Mouse (Mus musculus) hindbrain, postnatal 0 days (tissue): ENCODE measurements at regions not wholly inside any gene's neighbourhood (a gene's known extent, or its start where the extent isn't known, plus 50 kb on each side); places are given as distances from the start of the nearest gene placed in this dataset.

Experiments
- ATAC-seq: fragments of 200-750 bp; cut with Nextera tagmentation; 2 replicates; pipeline ENCODE4 v1.8.0; 2017; ENCODE audit warnings: mild to moderate bottlenecking, moderate TSS enrichment, moderate library complexity
- DNase-seq: peaks from one replicate; pipeline ENCODE4 v3.0.0-alpha.2; 2015; ENCODE audit warnings: low spot score
- H3K27ac ChIP-seq: fragments of 300-500 bp; sonication (generic); 2 replicates; pipeline ENCODE4 v1.5.1; 2014; ENCODE audit warnings: mild to moderate bottlenecking
- H3K27me3 ChIP-seq: fragments of 300-500 bp; sonication (generic); 2 replicates; pipeline ENCODE4 v1.6.1; 2014; ENCODE audit warnings: low read length, mixed read lengths; ENCODE audit not compliant: insufficient read depth
- H3K36me3 ChIP-seq: fragments of 300-500 bp; sonication (generic); 2 replicates; pipeline ENCODE4 v1.6.1; 2014; ENCODE audit warnings: low read length, mixed read lengths; ENCODE audit not compliant: insufficient read depth
- H3K4me1 ChIP-seq: fragments of 300-500 bp; sonication (generic); 2 replicates; pipeline ENCODE4 v1.6.1; 2014; ENCODE audit warnings: antibody characterized with exemption, low read length, mixed read lengths; ENCODE audit not compliant: insufficient read depth
- H3K4me2 ChIP-seq: fragments of 300-500 bp; sonication (generic); 2 replicates; pipeline ENCODE4 v1.6.1; 2014; ENCODE audit warnings: low read depth, mild to moderate bottlenecking, low read length, moderate library complexity, mixed read lengths
- H3K4me3 ChIP-seq: fragments of 300-500 bp; sonication (generic); 2 replicates; pipeline ENCODE4 v1.5.1; 2014; ENCODE audit warnings: low read length
- H3K9ac ChIP-seq: fragments of 300-500 bp; sonication (generic); replicated peaks from 2 replicates; pipeline ENCODE4 v1.6.1; 2014; ENCODE audit warnings: mild to moderate bottlenecking, low read length, moderate library complexity, mixed read lengths
- H3K9me3 ChIP-seq: fragments of 300-500 bp; sonication (generic); 2 replicates; pipeline ENCODE4 v1.6.1; 2016; ENCODE audit warnings: low read length, mixed read lengths
- CTCF ChIP-seq: IDR thresholded peaks from 2 replicates; pipeline ENCODE4 v1.5.1; 2016; ENCODE audit warnings: antibody characterized with exemption, control low read depth, low read depth
- WGBS: fragments of 180-500 bp; shearing (Covaris S2); extraction: QIAGEN DNeasy Blood & Tissue Kit; methylation state at CpG from one replicate; pipeline ENCODE4 v1.1.7; 2014; 5-methylcytosine and 5-hydroxymethylcytosine counted together

DNA sequence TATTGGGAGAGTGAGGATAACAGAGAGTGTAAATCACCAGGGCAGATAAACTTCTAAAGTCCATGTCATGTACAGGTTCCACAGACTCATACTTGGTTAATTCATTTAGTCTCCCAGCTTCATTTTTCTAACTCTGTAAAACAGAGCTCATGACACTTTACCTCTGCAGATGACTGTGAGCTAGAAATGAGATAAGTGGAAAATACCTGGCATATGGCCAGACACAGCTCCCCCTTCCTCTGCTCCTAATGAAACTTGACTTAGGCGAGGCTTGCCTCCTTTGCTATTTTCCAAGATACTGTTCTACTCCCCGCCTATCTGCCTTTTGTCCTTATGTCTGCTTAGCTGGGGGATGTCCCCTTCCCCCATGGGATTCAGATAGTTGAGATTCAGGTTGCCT is 351.7 kb upstream of the Lcorl start:
- Histone ChIP-seq H3K9ac (no peak overlapping the region), H3K27me3 (no peaks in the 10 kb centered on the region), H3K4me2 (no peak overlapping the region), H3K9me3 (no peaks in the 10 kb centered on the region), H3K4me1 (no peaks in the 10 kb centered on the region), H3K36me3 (no peaks in the 10 kb centered on the region), H3K4me3 (no peak overlapping the region), H3K27ac (no peak overlapping the region)
- DNase-seq, result no peak
- ATAC-seq, result no peak
- no peak for TF ChIP-seq CTCF
- 86% methylated on average over 2 of the region's 2 CpGs for WGBS

DNA sequence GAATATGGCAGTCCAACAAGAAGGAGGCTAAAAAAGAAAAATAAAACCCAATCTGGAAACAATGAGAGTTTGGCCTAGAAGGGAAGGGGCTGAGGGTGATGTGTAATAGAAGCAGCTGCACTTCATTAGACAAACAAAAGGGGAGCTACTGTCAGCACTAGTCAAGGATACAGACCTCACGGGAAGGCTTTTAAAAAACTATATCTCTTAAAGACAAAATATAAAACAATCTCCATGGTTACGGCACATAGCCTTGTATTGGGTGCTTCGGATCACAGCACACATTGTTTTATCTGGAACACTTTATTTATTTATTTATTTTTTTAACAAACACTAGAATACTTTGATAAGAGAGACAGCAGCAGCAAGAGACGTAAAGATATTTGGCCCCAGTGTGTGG is 346.3 kb upstream of the Lcorl start:
- no peaks in the 10 kb centered on the region for H3K9me3 ChIP-seq
- no peak overlapping the region for H3K4me3 ChIP-seq
- H3K27me3 ChIP-seq, result no peaks in the 10 kb centered on the region
- H3K4me2 ChIP-seq, result no peak overlapping the region
- H3K27ac ChIP-seq, result no peak overlapping the region
- H3K9ac ChIP-seq, result no peak overlapping the region
- H3K4me1 ChIP-seq, result 0 out of 2 replicates have a peak, but pooled peaks cover 4% of the 10 kb centered on the region
- TF ChIP-seq CTCF, result no peak
- 73% methylated on average over 4 of the region's 4 CpGs for WGBS
- no peaks in the 10 kb centered on the region for H3K36me3 ChIP-seq
- 0 out of 2 replicates have a peak, but pooled peaks have one; percentile 24 for ATAC-seq
- DNase-seq, result no peak

DNA sequence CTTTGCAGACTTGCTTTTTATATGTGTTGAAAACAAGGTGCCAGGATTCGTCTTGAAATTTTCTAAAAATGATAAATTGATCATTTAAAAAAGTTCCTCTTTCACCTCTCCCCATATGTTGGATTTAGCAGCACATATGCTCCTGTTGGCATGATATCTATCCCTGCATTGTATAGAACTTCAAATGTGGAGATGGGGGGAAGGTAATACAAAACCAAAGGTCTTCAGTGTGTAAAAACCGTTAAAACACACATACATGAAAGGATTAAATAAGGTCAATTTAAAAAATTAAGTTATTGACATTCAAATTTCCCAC is 345.0 kb upstream of the Lcorl start:
- H3K4me1 ChIP-seq, result 0 out of 2 replicates have a peak, but pooled peaks cover 4% of the 10 kb centered on the region
- no peaks in the 10 kb centered on the region for H3K36me3 ChIP-seq
- no peaks in the 10 kb centered on the region for H3K9me3 ChIP-seq
- no peak overlapping the region for H3K4me2 ChIP-seq
- TF ChIP-seq CTCF, result no peak
- H3K9ac ChIP-seq, result no peak overlapping the region
- DNase-seq (no peak), ATAC-seq (no peak)
- H3K27ac ChIP-seq, result no peak overlapping the region
- no peak overlapping the region for H3K4me3 ChIP-seq
- 77% methylated on average over 2 of the region's 2 CpGs for WGBS
- no peaks in the 10 kb centered on the region for H3K27me3 ChIP-seq

DNA sequence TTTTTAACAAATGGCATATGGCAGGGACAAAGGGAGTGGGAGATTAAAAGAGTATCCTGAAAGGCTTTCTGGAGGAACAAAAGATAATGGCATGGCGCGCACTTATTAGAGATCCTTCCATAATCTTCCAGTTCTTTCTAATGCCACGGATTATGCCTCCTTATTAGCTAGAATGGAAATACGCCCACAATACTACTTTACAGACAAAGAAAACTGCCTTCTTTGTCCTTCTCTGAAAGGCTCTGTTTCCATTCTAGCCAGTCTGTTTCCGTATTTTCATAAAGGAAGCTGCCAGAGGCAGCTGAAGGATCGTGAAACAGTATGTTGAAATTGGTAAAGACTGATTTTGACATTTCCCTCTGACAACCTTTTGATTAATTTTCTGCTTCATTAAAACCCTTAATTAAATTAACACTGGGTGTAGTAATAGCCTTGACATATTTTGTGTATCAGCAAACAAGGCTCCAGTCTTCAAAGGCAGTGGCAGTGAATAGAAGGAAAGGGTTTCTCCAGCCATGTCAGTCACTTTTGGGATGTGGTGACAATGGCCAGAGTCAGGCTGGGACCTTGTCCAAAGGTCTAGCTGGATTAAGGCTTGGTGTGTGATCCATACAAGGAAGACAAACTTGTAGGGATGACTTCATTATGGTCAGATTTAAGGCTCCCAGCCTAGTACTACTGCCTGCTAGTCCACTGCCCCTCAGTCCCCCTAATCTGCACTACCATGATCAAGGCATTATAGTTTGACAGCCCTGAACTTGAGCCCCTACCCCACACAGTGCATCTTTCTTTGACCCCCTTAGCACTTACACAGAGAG is 344.4 kb upstream of the Lcorl start:
- Histone ChIP-seq H3K27ac (no peak overlapping the region), H3K36me3 (no peaks in the 10 kb centered on the region), H3K4me3 (no peak overlapping the region), H3K27me3 (no peaks in the 10 kb centered on the region), H3K9me3 (no peaks in the 10 kb centered on the region), H3K4me1 (0 out of 2 replicates have a peak, but pooled peaks cover 4% of the 10 kb centered on the region), H3K9ac (no peak overlapping the region), H3K4me2 (no peak overlapping the region)
- ATAC-seq (peak; percentile 49), DNase-seq (no peak)
- TF ChIP-seq CTCF, result no peak
- WGBS, result 30% methylated on average over 6 of the region's 6 CpGs

DNA sequence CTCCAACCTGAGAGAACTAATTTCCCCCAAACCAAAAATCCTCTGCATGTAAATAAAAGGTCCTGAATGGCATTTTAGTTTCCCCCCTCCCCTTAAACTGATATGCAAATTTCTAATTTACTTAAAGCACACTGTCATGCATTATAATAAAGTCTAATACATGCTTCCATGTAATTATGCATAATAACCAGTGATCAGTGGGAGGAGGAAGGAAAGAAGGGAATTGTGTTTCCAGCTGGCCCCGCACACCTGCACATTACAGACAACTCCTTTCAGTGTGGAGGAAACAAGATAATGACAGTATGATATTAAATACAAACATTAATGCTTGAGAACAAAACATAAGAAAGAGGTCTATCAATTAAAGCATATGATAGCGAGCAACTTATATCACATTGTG is 329.5 kb upstream of the Lcorl start:
- no peaks in the 10 kb centered on the region for H3K27me3 ChIP-seq
- no peaks in the 10 kb centered on the region for H3K36me3 ChIP-seq
- no peak for DNase-seq
- H3K27ac ChIP-seq, result no peak overlapping the region
- no peak overlapping the region for H3K4me3 ChIP-seq
- no peaks in the 10 kb centered on the region for H3K9me3 ChIP-seq
- H3K4me1 ChIP-seq, result no peaks in the 10 kb centered on the region
- TF ChIP-seq CTCF, result no peak
- no peak for ATAC-seq
- 85% methylated on average over 2 of the region's 2 CpGs for WGBS
- no peak overlapping the region for H3K9ac ChIP-seq
- no peak overlapping the region for H3K4me2 ChIP-seq

DNA sequence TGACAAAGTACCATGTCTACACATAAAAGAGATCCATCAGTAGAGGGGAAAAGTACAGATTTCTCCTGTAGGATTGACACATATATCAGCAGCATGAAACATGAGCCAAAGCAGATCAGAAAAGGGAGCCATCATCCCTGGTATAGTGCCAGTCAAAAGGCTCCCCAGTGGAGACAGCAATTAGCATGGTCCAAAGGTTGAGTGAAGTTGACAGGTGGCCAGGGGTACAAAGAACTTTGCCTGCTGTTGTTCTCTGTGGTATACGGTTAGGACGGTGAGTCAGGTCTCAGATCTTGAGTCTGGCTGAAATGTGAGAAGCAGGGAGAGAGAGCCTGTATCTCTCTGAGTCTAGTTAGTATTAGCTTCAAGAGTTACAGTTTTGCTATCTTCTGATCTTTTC is 324.7 kb upstream of the Lcorl start:
- Histone ChIP-seq H3K4me2 (no peak overlapping the region), H3K27ac (no peak overlapping the region), H3K36me3 (no peaks in the 10 kb centered on the region), H3K4me1 (no peaks in the 10 kb centered on the region), H3K9me3 (no peaks in the 10 kb centered on the region), H3K4me3 (no peak overlapping the region), H3K9ac (no peak overlapping the region), H3K27me3 (no peaks in the 10 kb centered on the region)
- ATAC-seq (peak; percentile 68), DNase-seq (peak; percentile 25)
- no peak for TF ChIP-seq CTCF
- 41% methylated on average over 2 of the region's 2 CpGs for WGBS

DNA sequence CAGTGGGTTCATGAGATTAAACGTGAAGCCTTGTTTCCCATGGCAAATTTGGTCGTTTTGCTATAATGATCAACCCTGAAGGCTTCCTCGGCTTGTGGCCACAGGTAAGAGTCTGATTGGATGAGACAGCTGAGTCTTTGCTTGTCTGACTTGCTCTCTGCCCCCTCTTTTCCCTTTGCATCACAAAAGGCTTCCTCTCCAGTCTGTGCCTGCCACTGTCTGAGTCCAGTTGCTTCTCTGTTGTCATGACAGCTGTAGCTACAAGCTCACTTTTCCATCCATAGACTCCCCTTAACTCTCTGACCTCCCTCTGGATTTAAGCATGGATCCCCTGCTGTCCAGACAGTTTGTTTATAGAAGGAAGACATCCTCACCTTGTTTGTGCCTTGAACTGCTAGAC is 314.9 kb upstream of the Lcorl start:
- no peaks in the 10 kb centered on the region for H3K9me3 ChIP-seq
- no peak overlapping the region for H3K27ac ChIP-seq
- no peaks in the 10 kb centered on the region for H3K27me3 ChIP-seq
- H3K4me3 ChIP-seq, result no peak overlapping the region
- no peaks in the 10 kb centered on the region for H3K4me1 ChIP-seq
- no peak for TF ChIP-seq CTCF
- DNase-seq, result no peak
- H3K9ac ChIP-seq, result no peak overlapping the region
- ATAC-seq, result no peak
- no peak overlapping the region for H3K4me2 ChIP-seq
- H3K36me3 ChIP-seq, result no peaks in the 10 kb centered on the region
- WGBS, result 16% methylated on average over 3 of the region's 3 CpGs
